Mouse (Mus musculus) liver, embryonic 12.5 days (tissue): ENCODE results near the gene Hist1h2bf. TPM values are rescaled to one million over a fixed set of nuclear protein-coding genes. Genes with fewer than 3 reads are reported as not detected.
A peak's percentile ranks its signal among the peaks of the same experiment; 100 is the strongest.
"Not testable (repeated sequence)": the region's sequence is repeated elsewhere in the genome, so short reads cannot be mapped to it uniquely, and the experiment has no call there.

Source experiments
- ATAC-seq: fragments of 200-750 bp; cut with Nextera tagmentation; 2 replicates; pipeline ENCODE4 v1.8.0; 2017; ENCODE audit warnings: moderate number of reproducible peaks, mild to moderate bottlenecking, moderate library complexity
- H3K27ac ChIP-seq: fragments of 300-500 bp; sonication (generic); 2 replicates; pipeline ENCODE4 v1.5.1; 2016; ENCODE audit warnings: mild to moderate bottlenecking
- H3K27me3 ChIP-seq: fragments of 300-500 bp; sonication (generic); replicated peaks from 2 replicates; pipeline ENCODE4 v1.6.1; 2016; ENCODE audit warnings: mild to moderate bottlenecking, moderate library complexity
- H3K36me3 ChIP-seq: fragments of 300-500 bp; sonication (generic); 2 replicates; pipeline ENCODE4 v1.6.1; 2016; ENCODE audit warnings: mild to moderate bottlenecking, moderate library complexity
- H3K4me1 ChIP-seq: fragments of 300-500 bp; sonication (generic); 2 replicates; pipeline ENCODE4 v1.6.1; 2016
- H3K4me2 ChIP-seq: fragments of 300-500 bp; sonication (generic); 2 replicates; pipeline ENCODE4 v1.6.1; 2016; ENCODE audit warnings: mild to moderate bottlenecking, moderate library complexity
- H3K4me3 ChIP-seq: fragments of 300-500 bp; sonication (generic); 2 replicates; pipeline ENCODE4 v1.5.1; 2016; ENCODE audit warnings: mild to moderate bottlenecking, moderate library complexity
- H3K9ac ChIP-seq: fragments of 300-500 bp; sonication (generic); 2 replicates; pipeline ENCODE4 v1.6.1; 2016; ENCODE audit warnings: mild to moderate bottlenecking, moderate library complexity
- H3K9me3 ChIP-seq: fragments of 300-500 bp; sonication (generic); replicated peaks from 2 replicates; pipeline ENCODE4 v1.6.1; 2016; ENCODE audit warnings: mild to moderate bottlenecking, moderate library complexity
- WGBS: fragments of 180-500 bp; shearing (Covaris S2); methylation state at CpG from one replicate; pipeline ENCODE4 v1.1.7; 2016; ENCODE audit not compliant: insufficient replicate concordance; 5-methylcytosine and 5-hydroxymethylcytosine counted together
- polyA plus RNA-seq: library from polyadenylated mRNA; unstranded; fragments of >200 nt; fragmentation: Nextera tagmentation; extraction: Ambion mirVana; gene quantifications from 2 replicates; pipeline ENCODE4 v1.2.1, GENCODE M21; 2016

Hist1h2bf gene
- 7.1 and 9.9 TPM in 2 replicates for polyA plus RNA-seq

GRCm38 (mm10) chr13:23573898-23574524 lies at the start of gene Hist1h2bf, which contains the start of gene Hist1h2ad:
Gene Hist1h2bf, minus strand, starts transcription at chr13:23574196.
Gene Hist1h2ad, plus strand, starts transcription at chr13:23574381.
- H3K36me3 ChIP-seq, H3K9me3 ChIP-seq, H3K27me3 ChIP-seq: not testable (repeated sequence)
- H3K4me2 ChIP-seq: peak within 1 kb of the TSS; percentile 79
- peaks cover 45% of the 10 kb centered on the region for H3K4me1 ChIP-seq
- ATAC-seq: peak; percentile 79
- H3K4me3 ChIP-seq: peak within 1 kb of the TSS; percentile 63
- H3K9ac ChIP-seq: peak within 1 kb of the TSS; percentile 90
- H3K27ac ChIP-seq: peak within 1 kb of the TSS; percentile 99
- WGBS: under 1% methylated on average over 42 of the region's 42 CpGs

GRCm38 (mm10) chr13:23622861-23623450 lies 49.0 kb upstream of the Hist1h2bf start:
- H3K4me2 ChIP-seq: peak overlapping the region; percentile 90
- peaks cover 8% of the 10 kb centered on the region; the same call in 1 of the 2 replicates for H3K27me3 ChIP-seq
- peak overlapping the region; percentile 72 for H3K4me3 ChIP-seq
- H3K9me3 ChIP-seq: no peaks in the 10 kb centered on the region
- ATAC-seq: no peak
- peak overlapping the region; percentile 97 for H3K9ac ChIP-seq
- H3K36me3 ChIP-seq: no peaks in the 10 kb centered on the region
- peak overlapping the region; percentile 100 for H3K27ac ChIP-seq
- WGBS: 21% methylated on average over 7 of the region's 7 CpGs
- H3K4me1 ChIP-seq: peaks cover 28% of the 10 kb centered on the region

- peak within 1 kb of the TSS; percentile 97 for H3K9ac ChIP-seq
- H3K27ac ChIP-seq: peak within 1 kb of the TSS; percentile 100
- peak within 1 kb of the TSS; percentile 72 for H3K4me3 ChIP-seq
- H3K36me3 ChIP-seq, H3K9me3 ChIP-seq, H3K27me3 ChIP-seq: not testable (repeated sequence)
- under 1% methylated on average over 53 of the region's 53 CpGs for WGBS
- peak within 1 kb of the TSS; percentile 90 for H3K4me2 ChIP-seq
- peak; percentile 84 for ATAC-seq
- H3K4me1 ChIP-seq: peaks cover 28% of the 10 kb centered on the region
These were observed 48.2 kb upstream of the Hist1h2bf start, which contains the start of gene Hist1h1e for GRCm38 (mm10) chr13:23622175-23622671. Gene Hist1h1e, minus strand, starts transcription at chr13:23622558.

DNA sequence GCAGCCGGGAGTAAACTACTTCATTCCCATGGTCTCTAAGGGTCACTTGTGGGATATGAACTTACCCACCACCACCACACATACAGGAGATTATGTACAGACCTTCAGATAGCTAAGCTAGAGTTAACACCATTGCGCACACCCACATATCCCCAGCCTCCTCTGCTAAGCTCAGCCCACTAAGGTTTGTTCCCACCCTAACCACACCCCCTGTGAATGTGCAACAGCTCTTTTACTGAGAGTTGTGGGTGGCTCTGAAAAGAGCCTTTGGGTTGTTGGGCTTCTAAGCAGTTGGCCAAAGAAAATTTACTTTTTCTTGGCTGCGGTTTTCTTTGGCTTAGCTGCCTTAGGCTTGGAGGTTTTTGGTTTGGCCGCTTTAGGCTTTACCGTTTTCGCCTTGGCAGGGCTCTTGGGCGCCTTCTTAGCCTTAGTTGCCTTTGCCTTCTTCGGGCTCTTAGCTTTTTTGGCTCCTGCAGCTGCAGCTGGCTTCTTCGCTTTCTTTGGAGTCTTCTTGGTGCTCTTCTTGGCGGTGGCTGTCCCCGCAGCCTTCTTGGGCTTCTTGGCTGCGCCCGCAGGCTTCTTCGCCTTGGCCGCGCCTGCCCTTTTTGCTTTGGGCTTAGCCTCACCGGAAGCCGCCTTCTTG lies 47.7 kb upstream of the Hist1h2bf start:
- Histone ChIP-seq H3K9ac (peak overlapping the region; percentile 97), H3K27me3 (peaks cover 8% of the 10 kb centered on the region; the same call in 1 of the 2 replicates), H3K9me3 (no peaks in the 10 kb centered on the region), H3K4me1 (peaks cover 28% of the 10 kb centered on the region), H3K27ac (peak overlapping the region; percentile 100), H3K36me3 (no peaks in the 10 kb centered on the region), H3K4me3 (peak overlapping the region; percentile 72), H3K4me2 (peak overlapping the region; percentile 90)
- peak; percentile 84 for ATAC-seq
- under 1% methylated on average over 18 of the region's 18 CpGs for WGBS

GRCm38 (mm10) chr13:23620733-23621531 lies 46.9 kb upstream of the Hist1h2bf start, which contains the start of gene Hist1h2be:
Gene Hist1h2be, minus strand, starts transcription at chr13:23621124.
- WGBS: under 1% methylated on average over 27 of the region's 27 CpGs
- ATAC-seq: peak; percentile 73

GRCm38 (mm10) chr13:23620056-23620732 lies 46.2 kb upstream of the Hist1h2bf start:
- H3K4me1 ChIP-seq: peaks cover 28% of the 10 kb centered on the region

More at GRCm38 (mm10) chr13:23620733-23621531, 46.9 kb upstream of the Hist1h2bf start, which contains the start of gene Hist1h2be:
- Histone ChIP-seq H3K27me3 (peaks cover 8% of the 10 kb centered on the region; the same call in 1 of the 2 replicates), H3K36me3 (no peaks in the 10 kb centered on the region), H3K27ac (peak within 1 kb of the TSS; percentile 100), H3K4me3 (peak within 1 kb of the TSS; percentile 72), H3K9me3 (no peaks in the 10 kb centered on the region), H3K4me1 (peaks cover 28% of the 10 kb centered on the region), H3K9ac (peak within 1 kb of the TSS; percentile 97), H3K4me2 (peak within 1 kb of the TSS; percentile 90)

DNA sequence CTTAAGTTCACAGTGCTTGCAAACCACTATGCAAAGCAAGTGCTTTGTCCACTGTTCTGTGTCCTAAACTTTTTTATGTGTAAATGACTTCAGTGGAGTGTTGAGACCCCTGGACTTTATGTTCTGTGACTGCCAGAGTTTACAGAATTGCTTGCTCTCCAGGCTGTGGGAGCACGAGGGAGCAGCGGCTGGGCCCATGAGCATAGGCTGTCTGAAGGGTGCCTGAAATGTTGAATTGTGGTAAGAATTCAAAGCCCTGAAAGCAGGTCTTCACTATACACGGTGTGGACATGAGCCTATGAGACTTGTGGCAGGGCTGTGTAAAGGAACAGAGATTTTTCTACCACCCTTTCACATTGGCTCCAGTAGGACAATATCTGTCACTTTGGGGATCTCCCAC lies 37.6 kb upstream of the Hist1h2bf start:
- H3K9me3 ChIP-seq: no peaks in the 10 kb centered on the region
- H3K4me3 ChIP-seq: no peak overlapping the region
- ATAC-seq: no peak
- no peak overlapping the region for H3K4me2 ChIP-seq
- H3K27ac ChIP-seq: peak overlapping the region; percentile 53
- no peaks in the 10 kb centered on the region for H3K27me3 ChIP-seq
- no peak overlapping the region for H3K9ac ChIP-seq
- 82% methylated on average over 3 of the region's 3 CpGs for whole genome bisulfite sequencing
- peaks cover 26% of the 10 kb centered on the region for H3K4me1 ChIP-seq
- peaks cover 14% of the 10 kb centered on the region for H3K36me3 ChIP-seq

More at GRCm38 (mm10) chr13:23620056-23620732, 46.2 kb upstream of the Hist1h2bf start:
- no peak for ATAC-seq
- Histone ChIP-seq H3K27me3 (peaks cover 3% of the 10 kb centered on the region; the same call in 1 of the 2 replicates), H3K36me3 (no peaks in the 10 kb centered on the region), H3K9me3 (no peaks in the 10 kb centered on the region), H3K9ac (peak overlapping the region; percentile 97), H3K27ac (peak overlapping the region; percentile 100), H3K4me3 (peak overlapping the region; percentile 72), H3K4me2 (peak overlapping the region; percentile 90)
- 29% methylated on average over 12 of the region's 12 CpGs for WGBS

DNA sequence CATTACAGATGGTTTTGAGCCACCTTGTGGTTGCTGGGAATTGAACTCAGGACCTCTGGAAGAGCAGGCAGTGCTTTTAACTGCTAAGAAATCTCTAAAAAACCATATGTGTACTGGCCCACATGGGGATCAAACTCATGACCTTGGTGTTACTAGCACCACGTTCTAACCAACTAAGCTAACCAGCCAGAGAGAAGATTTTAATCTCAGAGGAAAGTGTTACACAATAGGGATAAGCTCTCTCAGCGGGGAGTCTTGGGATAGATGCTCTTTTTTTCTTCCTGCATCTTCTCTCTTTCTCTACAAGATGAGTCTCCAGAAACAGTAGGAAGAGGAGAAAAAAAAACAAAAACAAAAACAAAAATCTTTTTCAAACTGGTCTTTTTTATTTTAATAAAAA lies 36.4 kb upstream of the Hist1h2bf start:
- Histone ChIP-seq H3K4me1 (peaks cover 26% of the 10 kb centered on the region), H3K9me3 (no peaks in the 10 kb centered on the region), H3K36me3 (peaks cover 14% of the 10 kb centered on the region), H3K4me2 (no peak overlapping the region), H3K4me3 (no peak overlapping the region), H3K9ac (no peak overlapping the region), H3K27ac (peak overlapping the region; percentile 86; the same call in 1 of the 2 replicates), H3K27me3 (no peaks in the 10 kb centered on the region)
- WGBS: 52% methylated on average over 2 of the region's 2 CpGs
- no peak for ATAC-seq

- ATAC-seq: peak; percentile 28; the same call in 1 of the 2 replicates
These were observed 35.8 kb upstream of the Hist1h2bf start for GRCm38 (mm10) chr13:23609844-23610243.

DNA sequence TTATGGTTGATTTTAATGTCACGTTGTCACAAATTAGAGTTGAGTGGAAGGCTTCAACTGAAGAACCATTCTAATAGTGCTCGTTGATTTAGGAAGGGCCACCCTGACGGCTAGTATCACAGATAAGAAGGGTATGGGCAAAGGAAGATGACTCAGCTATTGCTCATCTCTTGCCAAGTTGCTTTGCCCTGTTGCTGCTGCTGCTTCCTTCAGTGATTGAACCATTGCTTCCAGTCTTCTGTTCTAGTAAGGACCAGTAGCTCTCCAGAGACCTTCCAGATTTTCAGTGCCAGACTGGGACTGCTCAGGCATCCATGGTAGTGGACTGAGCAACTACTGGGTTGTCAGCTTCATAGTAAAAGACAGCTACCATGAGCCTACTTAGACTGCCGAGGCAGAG lies 35.2 kb upstream of the Hist1h2bf start:
- Histone ChIP-seq H3K9ac (peak overlapping the region; percentile 51; the same call in 1 of the 2 replicates), H3K4me3 (no peak overlapping the region), H3K27ac (peak overlapping the region; percentile 86), H3K4me2 (peak overlapping the region; percentile 43), H3K36me3 (peaks cover 14% of the 10 kb centered on the region), H3K4me1 (peaks cover 26% of the 10 kb centered on the region), H3K27me3 (no peaks in the 10 kb centered on the region), H3K9me3 (no peaks in the 10 kb centered on the region)
- peak; percentile 94 for ATAC-seq
- 29% methylated on average over 4 of the region's 4 CpGs for WGBS

More at GRCm38 (mm10) chr13:23609844-23610243, 35.8 kb upstream of the Hist1h2bf start:
- Histone ChIP-seq H3K9me3 (no peaks in the 10 kb centered on the region), H3K4me1 (peaks cover 26% of the 10 kb centered on the region), H3K27me3 (no peaks in the 10 kb centered on the region), H3K36me3 (peaks cover 14% of the 10 kb centered on the region), H3K27ac (peak overlapping the region; percentile 86), H3K9ac (peak overlapping the region; percentile 31; the same call in 1 of the 2 replicates), H3K4me3 (no peak overlapping the region), H3K4me2 (peak overlapping the region; percentile 43)
